Mouse (Mus musculus) layer of hippocampus, adult 11-12 months (tissue): ENCODE results near the gene P3h1.

Experiments used
- DNase-seq: peaks from one replicate; pipeline ENCODE4 v3.0.0; 2022; ENCODE audit warnings: low spot score

P3h1 gene

DNA sequence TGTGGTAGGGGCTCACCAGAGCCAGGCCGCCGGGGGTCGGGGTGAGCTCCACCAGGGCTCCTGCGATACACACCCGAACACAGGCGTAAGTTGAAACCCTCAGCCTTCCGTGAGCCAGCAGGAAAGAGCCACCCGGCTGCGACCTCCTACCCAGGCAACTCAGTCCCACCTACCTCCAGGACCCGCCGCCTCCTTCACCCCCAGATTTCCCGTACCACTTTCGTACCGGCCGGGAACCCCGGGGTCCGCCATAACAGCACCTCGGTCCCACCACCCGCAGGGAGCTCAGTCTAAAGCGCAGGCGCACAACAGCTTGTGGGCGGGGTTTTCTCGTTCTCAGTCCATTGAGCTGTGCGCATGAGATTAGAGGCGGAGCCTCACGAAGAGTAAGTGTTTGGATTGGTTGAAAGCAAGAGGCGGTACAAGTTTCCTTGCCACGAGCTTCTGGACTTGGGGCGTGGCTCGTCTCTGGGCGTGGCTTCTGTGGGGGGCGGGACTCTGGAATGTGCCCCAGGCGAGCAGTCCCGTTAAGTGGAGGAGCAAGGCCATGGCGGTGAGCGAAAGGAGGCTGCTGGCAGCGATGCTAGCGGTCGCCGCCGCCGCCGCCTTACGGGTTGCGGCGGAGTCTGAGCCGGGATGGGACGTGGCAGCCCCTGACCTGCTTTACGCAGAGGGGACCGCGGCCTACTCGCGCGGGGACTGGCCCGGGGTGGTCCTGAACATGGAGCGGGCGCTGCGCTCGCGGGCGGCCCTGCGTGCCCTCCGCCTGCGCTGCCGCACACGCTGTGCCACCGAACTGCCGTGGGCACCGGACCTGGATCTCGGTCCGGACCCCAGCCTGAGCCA lies at the start of gene P3h1, which contains the start of gene AU022252:
TSS of gene P3h1 (plus strand) at position 506 of the 846 bp plus-strand sequence.
TSS of gene AU022252 (minus strand) at position 303 of the 846 bp plus-strand sequence.
- DNase-seq, result peak; percentile 99

DNA sequence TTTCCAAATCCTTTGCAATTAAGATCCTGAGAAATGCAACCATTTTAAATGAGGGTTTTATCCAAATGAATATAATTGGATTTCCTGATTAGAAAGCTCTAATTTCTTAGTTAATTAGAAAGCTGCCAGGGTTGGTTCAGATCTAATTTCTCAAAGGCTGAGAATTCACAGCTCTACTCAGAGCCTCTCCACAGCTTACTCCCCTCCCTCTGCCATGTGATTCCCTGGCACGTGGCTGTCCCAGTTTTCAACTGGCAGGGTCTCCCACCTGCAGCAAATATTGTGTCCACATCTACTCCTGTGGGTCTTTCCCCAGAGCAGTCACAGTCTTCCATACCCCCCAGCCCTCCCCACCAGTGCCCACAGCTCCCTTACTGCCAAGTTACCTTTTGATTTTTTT lies 49.2 kb upstream of the P3h1 start:
- DNase-seq, result no peak

DNA sequence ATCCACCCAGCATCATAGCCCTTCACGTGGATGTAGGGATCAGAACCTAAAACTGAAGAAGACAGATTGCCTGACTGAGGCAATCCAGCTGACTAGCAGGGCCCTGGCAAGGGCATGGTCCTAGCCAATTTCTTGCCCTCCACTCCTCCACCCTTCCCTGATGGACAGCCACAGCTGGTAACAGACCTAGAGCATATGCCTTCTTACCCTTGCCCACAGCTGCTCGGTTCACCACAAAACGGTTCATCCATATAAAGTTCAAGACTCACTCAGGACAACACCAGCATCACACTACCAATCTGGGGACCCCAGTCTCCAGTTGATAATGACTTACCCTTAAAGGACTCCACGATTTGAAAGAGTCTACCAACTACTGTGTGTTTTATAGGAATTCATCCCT lies 46.9 kb upstream of the P3h1 start:
- DNase-seq, result no peak

DNA sequence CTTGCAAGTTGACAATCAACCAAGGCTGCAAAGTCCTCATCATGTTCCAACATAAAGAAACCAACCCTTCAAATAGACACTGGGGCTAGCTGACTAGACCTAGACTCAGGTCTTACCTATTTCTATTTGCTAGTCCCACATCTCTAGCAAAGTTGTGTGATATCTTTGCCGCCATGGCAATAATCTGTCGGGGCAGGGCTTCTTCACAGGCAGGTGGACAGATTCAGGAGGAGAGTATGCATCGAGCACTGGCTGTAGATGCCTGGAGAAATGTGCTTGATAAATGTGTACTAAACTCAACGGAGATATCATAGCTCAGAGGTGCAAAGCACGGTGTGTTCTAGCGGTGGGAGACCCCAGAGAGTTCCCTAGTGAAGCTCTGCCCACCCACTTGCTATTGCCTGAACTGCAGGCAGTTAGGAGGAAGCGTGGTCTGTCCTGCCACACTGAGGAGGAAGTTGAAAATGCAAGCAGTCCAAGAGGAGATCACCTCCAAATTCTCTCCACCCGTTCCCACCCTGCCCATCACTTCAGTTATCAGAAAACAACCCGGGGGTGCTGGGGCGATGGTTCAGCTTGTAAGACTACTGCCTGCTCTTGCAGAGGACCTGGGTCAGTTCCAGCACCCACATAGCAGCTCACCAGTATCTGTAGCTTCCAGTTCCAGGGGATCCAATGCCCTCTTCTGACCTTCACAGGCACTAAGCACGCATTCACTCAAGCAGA lies 44.5 kb upstream of the P3h1 start:
- no peak for DNase-seq

DNA sequence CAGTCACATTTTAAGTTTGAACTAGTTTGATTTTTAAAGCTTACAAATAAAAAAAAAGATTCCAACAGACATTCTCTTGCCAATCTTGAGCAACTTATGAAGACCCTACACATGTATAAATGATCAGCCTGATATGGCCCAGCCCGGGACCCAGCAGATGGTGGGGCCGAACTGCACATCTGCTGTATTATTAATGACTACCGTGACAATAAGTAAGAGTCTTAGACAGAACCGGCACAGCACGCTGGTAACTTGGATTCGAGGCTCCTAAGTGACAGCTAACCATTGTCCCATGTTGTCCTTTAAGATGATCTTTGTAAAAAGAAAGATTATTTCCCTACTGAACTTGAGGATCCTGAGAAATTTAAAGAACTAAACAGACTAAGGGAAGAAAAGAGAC lies 43.3 kb upstream of the P3h1 start:
- no peak for DNase-seq

DNA sequence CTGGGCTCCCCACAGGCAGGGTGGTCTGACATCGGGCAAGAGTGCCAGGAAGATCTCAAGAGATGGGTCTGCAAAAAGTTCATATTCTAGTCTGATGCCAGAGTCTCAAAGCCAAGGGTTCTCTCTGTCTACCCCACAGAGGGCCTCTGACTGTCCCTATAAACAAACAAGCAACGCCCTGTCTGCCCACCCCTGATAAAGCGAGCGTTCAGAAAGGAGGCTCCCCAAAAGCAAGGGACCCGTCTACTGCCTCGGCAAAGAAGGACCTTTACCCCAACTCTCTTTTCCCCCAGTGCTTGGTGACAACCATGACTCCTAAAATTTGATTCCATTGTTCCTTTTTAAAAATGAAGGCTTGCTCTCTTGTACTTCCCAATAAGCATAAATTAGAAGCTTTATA lies 42.9 kb upstream of the P3h1 start, which contains the start of gene Ermap:
TSS of gene Ermap (minus strand) at position 148 of the 400 bp plus-strand sequence.
- DNase-seq, result no peak

DNA sequence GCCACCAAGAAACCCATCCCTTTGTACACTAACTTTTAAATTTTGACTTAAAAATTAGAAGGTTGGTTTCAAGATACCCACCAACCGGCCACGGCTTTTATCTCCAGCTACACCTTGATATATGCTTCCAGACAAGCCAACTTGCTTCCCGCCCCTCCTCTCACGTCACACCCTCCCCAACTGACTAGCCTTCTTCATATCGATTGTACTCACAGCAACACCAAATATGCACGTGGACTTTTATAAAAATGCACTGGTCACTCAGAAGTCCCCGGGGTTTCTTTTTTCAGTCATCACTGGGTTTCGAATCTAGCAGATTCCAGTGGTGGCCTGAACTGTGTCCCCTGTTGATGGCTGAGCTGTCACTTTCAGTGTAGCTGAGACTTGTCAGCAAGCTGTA lies 42.1 kb upstream of the P3h1 start:
- DNase-seq, result no peak

DNA sequence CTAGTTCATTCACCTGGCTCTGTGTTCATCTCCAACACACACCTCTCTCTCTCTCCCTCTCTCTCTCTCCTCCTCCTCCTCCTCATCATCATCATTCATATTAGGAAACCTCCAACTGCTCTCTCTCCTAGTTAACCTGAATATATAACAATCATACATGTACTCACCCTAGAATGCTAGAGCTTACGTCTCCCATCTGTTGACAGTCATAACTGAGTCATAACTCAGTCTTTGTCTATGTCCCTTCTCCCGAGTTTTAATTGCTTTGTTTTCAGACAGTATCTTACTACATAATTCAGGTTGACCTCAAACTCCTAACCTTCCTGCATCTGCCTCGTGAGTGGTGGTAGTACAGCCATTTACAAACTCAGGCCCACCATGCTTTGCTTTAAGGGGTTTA lies 41.4 kb upstream of the P3h1 start:
- no peak for DNase-seq

DNA sequence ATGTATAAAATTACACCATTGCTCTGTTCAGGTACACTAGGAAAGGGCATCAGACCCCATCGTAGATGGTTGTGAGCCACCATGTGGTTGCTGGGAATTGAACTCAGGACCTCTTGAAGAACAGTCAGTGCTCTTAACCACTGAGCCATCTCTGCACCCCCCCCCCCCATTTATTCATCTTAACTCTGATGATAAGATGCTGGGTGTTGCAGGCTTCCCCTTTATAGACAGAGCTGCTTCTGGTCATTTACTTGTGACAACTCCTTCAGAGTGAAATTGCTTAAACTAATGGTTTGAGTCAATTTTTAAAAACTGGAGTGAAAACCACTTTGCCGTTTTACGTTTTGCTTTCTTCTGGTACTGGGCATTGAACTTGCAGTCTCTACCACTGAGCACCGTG lies 40.0 kb upstream of the P3h1 start:
- no peak for DNase-seq

DNA sequence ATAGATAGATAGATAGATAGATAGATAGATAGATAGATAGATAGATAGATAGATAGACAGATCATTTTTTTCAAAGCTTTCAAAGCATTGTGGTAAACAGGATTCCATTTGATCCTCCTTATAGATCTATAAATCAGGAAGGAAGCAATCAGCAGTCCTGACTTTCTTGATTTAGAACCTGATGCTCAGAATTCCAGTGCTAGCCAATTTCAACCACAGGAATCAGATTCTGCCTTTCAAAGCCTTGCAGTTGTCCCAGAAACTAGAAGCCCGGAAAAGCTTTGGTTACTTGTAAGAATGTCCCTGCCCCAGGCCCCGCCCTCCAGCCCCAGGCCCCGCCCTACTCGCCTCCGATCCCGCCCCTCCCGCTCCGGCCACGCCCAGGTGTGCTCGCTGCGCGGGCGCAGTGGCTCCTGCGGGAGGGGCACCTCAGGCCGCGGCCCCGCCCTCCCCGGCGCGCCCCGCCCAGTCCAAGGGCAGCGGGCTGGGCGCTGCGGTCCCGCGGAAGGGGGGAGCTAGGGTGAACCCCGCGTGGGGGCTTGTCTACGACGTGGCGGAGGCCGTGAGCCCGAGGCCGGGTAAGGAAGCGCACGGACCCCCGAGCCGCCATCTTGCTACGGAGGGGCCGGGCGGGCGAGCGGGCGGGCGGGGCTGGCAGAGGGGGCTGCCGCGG lies 37.7 kb upstream of the P3h1 start, which contains the start of gene Svbp:
TSS of gene Svbp (plus strand) at position 398 of the 673 bp plus-strand sequence.
- peak; percentile 81 for DNase-seq

DNA sequence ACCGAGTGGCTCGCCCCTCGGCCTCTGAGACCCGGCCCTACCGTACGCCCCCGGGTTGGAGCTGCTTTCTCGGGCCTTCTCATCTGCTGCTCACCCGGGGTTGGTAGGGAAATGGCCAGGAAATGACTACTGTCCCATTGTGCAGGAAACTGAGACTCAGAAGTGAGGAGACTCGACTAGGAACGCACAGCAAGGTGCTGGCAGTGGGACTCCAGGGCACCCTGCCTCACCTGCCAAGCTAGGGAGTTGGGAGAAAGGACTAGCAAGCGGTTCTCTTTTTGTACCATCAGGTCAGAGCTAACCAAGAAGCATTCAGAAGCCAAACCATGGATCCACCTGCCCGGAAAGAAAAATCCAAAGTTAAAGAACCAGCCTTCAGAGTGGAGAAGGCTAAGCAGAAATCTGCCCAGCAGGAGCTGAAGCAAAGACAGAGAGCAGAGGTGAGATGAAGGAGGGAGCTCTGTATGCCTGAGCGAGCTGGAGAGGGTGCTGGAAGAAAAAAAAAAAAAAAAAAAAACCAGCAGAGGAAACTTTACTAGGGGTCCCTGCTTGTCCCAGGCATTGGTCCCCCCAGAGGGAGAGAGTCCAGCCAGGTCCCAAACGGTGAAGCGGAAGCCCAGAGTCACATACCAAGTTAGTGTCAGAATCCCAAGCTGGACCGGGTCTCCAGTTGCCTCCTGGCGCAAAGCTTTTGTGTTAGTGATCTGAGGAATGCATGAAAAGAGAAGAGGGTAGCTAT lies 37.0 kb upstream of the P3h1 start:
- no peak for DNase-seq

DNA sequence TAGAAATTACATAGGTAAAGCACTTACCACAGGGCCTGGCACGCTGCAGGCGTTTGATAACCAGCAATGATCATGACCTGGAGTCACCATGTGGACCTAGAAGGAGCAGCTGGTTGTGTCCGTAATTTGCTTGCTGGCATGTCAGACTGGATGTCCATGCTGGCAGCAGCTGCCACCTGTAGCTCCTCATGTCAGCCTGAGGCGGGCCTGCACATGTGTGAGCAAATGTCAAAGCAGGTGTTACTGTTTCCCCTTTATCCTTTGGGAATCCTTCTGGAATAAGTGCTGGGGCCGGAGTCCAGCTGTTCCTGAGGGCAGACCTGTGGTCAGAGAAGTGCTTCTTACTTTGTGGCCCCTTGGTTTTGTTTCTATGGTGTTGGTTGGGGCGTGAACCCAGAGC lies 34.6 kb upstream of the P3h1 start:
- no peak for DNase-seq

DNA sequence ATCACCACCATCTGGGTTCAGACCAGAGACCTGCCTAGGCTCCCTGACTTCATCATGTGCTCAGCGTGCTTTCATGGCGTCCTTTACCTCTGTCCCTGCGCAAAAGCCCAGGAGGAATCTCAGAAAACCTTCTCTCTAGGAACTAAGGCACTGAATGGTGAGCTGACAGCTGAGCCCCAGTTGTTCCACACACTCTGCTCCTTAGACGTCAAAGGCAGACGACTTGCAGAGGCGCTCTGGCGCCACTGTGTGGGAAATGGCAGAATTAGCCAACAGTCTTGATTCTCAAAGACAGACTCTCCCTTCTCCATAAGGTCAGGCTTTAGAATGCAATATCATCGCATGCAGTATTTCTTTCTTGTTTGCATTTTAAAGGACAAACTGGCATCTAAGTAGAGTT lies 28.0 kb upstream of the P3h1 start:
- DNase-seq, result peak; percentile 61

DNA sequence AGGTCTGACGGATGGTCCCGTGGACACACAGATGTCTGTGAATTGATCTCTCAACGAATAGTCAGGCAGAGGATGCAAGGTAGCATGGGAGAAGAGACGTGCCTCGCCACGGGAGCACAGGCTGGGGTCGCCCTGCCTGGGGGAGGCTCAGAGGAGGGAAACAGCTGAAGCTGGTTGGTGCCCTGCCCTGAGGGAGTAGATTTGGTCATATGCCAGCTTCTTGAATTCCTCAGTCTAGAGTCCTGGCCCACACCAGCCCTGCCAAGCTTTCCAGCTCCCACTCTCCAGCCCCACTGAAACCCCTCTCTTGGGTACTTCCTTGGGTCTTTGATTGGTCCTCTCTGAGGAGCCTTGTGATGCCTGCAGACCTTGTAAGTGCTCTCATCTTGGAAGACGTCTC lies 16.0 kb upstream of the P3h1 start:
- DNase-seq, result no peak

DNA sequence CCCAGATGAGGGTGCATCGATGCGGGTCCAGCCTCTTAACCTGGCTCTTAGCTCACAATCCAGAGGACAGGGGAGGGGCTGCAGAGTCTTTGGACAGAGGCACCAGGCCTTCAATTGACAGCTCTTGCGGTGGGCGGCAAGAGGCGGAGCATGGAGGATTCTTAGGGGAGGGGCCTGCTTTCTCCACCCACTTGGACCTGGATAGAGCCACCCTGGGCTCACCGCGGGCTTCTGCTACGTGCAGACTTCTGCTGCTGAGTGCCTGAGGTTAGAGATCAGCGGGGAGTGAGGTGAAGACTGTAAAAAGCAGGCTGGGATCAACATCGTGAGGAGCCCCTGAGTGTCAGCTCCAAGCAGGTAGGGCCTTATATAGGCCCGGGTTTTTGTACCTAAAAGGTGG lies 14.5 kb upstream of the P3h1 start, which contains the start of gene Tmem269:
TSS of gene Tmem269 (minus strand) at position 49 of the 400 bp plus-strand sequence.
- DNase-seq, result no peak

DNA sequence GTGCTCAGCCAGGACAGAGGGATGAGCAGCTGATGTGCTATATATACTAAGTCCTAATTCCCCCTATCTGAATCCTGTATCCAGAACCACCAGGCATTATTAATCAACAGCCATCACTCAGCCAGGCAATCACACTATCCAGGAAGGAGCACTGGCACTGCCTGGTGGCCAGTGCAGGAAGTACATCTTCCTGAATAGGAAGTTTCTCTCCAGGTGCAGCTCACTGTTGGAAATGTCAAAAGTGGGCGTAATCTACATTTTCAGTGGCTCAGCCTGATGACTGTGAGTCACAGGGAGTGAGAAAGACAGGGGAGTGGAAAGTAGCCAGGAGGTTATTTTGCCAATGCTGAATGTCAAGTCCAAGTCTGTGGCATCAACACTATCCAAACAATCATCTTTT lies 9.0 kb upstream of the P3h1 start:
- peak; percentile 57 for DNase-seq

DNA sequence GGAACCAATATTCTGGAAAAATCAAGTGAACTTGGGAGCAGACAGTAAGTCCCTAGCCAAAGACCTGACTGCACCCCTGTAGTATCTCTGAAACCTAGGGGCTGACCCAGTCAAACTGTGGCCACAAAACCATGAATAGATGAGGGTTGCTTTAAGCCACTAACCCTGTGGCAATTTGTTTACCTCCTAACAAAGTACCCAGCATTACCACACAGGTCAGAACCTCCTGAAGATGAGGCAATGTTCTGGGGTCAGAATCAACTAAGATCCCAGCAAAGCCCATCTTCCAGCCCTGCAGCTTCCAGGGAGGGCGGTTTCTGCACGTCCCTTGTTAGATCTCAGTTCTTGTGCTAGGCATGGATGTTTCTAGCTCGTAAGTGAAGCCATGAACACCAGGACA lies 8.2 kb upstream of the P3h1 start:
- no peak for DNase-seq

DNA sequence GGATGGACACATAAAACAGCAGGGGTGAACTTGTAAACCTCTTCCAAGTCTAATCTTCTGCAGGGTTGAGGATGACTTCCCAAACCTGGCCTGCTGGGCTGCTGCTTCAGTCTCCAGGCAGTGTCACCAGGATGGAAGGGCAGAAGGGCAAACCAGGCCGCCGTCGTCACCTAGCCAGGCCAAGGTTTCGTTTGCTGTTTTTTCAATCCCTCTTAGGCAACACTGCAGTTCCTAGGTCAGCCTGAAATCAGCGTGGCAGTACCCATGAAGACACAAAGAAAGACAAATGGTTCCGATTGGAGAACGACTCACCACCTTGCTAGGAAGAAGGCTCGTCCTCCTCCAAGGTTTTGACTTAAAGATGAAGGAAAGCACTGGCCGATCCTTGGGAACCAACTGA lies 7.0 kb upstream of the P3h1 start:
- DNase-seq, result no peak

DNA sequence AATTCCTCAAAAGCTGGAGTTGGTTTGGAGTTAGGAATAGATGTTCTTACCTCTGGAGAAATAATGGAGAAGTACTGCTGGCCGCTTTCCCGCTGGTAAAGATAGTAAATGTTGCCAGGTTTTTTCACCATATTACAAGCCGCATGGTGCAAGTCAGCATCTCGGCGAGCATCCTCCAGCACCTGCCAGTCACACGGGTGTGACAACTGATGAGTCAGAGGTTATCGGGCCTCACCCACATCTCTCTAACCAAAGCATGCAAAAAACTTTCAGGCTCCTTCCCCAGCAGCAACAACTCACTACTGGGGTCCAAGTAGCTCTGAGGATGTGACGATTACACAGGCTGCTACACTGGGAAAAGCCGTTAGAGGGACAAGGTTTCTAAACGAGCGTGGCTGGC lies 6.0 kb upstream of the P3h1 start:
- DNase-seq, result no peak

DNA sequence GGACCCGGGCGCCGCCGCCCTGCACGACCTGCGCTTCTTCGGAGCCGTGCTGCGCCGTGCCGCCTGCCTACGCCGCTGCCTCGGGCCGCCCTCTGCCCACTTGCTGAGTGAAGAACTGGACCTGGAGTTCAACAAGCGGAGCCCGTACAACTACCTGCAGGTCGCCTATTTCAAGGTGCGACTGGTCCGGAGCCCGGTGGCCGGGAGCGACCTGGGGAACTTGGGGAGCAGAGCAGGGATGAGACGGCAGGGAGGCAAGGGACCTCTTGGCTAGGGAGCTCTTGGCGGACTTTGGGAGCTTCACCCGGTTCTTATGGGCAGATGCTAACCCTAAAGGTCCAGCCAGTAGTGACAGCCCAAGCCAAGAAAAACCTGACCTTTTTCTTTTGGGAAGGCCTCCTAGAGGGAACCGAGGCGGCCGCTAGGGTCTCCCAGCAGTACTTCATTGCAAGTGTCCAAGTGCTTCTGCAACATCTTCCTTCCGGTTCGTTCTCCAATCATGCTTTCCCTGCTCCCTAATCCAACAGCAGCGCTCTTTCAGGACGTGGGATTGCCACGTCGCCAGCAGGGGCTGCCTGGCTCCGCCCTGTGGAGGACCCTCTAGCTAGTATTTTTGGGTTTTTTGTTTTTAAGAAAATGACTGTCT lies 664 bp downstream of the P3h1 start:
- DNase-seq, result peak; percentile 58

DNA sequence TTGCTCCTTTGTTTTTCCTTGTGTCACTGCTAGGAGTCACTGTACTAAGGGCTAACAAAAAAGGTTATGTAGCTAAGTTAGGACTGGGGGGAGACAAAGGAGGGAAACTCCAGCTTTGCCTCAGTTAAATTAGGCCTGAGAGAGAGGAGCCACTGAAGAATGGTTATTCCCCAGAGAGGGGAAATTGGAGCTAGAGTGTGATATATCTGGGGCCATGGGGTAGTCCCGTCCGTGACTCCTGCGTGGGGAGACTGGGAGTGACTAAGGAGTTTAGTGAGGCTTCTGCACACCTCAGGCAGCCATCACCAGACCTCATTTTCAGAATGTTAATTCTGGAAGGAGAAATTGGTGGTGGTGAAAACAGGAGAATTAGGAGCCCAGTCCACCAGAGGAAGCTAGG lies 1.6 kb downstream of the P3h1 start:
- no peak for DNase-seq
